Mouse (Mus musculus) C2C12 (cell line): ENCODE measurements around the gene Gm9913. TPM values are rescaled to one million over a fixed set of nuclear protein-coding genes. Genes with fewer than 3 reads are reported as not detected.

Experiments used
- H3K27me3 ChIP-seq: one replicate; pipeline ENCODE4 v1.6.1; 2011; ENCODE audit not compliant: control insufficient read depth, insufficient read depth, insufficient read length
- H3K36me3 ChIP-seq: one replicate; pipeline ENCODE4 v1.6.1; 2011; ENCODE audit not compliant: control insufficient read depth, insufficient read depth
- H3K4me3 ChIP-seq: one replicate; pipeline ENCODE4 v1.5.1; 2011; ENCODE audit warnings: mild to moderate bottlenecking, control low read depth; ENCODE audit not compliant: poor library complexity, insufficient read depth, severe bottlenecking
- H3K79me2 ChIP-seq: one replicate; pipeline ENCODE4 v1.6.1; 2011; ENCODE audit not compliant: control insufficient read depth, insufficient read depth
- H3K79me3 ChIP-seq: one replicate; pipeline ENCODE4 v1.6.1; 2011; ENCODE audit warnings: low read depth, control low read depth
- H3ac ChIP-seq: one replicate; pipeline ENCODE3; 2011; ENCODE audit warnings: low read depth; ENCODE audit not compliant: control insufficient read depth, insufficient read length
- CEBPB ChIP-seq: IDR thresholded peaks from one replicate; pipeline ENCODE4 v1.6.1; 2011; ENCODE audit warnings: low read depth, mild to moderate bottlenecking, control low read depth, moderate library complexity
- CTCF ChIP-seq: IDR thresholded peaks from one replicate; pipeline ENCODE4 v1.5.1; 2011; ENCODE audit not compliant: control insufficient read depth, insufficient read depth, insufficient read length
- FOSL1 ChIP-seq: IDR thresholded peaks from one replicate; pipeline ENCODE4 v1.8.0; 2011; ENCODE audit warnings: mild to moderate bottlenecking, low read length; ENCODE audit not compliant: poor library complexity, insufficient read depth, severe bottlenecking
- MAX ChIP-seq: IDR thresholded peaks from one replicate; pipeline ENCODE4 v1.6.1; 2011; ENCODE audit warnings: mild to moderate bottlenecking, control low read depth
- MYOD1 ChIP-seq: IDR thresholded peaks from one replicate; pipeline ENCODE4 v1.6.1; 2011; ENCODE audit warnings: low read depth; ENCODE audit not compliant: control insufficient read depth, insufficient read length
- MYOG ChIP-seq: IDR thresholded peaks from one replicate; pipeline ENCODE4 v1.6.1; 2011; ENCODE audit not compliant: control insufficient read depth, insufficient read length; ENCODE audit errors: extremely low read depth
- USF1 ChIP-seq: IDR thresholded peaks from one replicate; pipeline ENCODE4 v1.6.1; 2011; ENCODE audit warnings: low read depth, mild to moderate bottlenecking, control low read depth, moderate library complexity
- polyA plus RNA-seq: library from polyadenylated mRNA; unstranded; fragments of >200 nt; fragmentation: generic; extraction: Trizol; gene quantifications from one replicate; pipeline ENCODE4 v1.2.1, GENCODE M21; 2012; ENCODE audit warnings: missing spikeins

Gene Gm9913
- polyA plus RNA-seq, 1 experiment = 0.09 TPM

- H3K36me3 ChIP-seq = peaks cover 29% of the 10 kb centered on the region
- H3ac ChIP-seq = no peak overlapping the region
- H3K27me3 ChIP-seq = no peaks in the 10 kb centered on the region
- peaks cover 79% of the 10 kb centered on the region for H3K79me2 ChIP-seq
- peaks cover 42% of the 10 kb centered on the region for H3K79me3 ChIP-seq
- H3K4me3 ChIP-seq = no peak overlapping the region
- TF ChIP-seq FOSL1 = no peak
- TF ChIP-seq USF1 = no peak
- TF ChIP-seq MYOG = no peak
- TF ChIP-seq CTCF = no peak
- no peak for TF ChIP-seq MAX
- no peak for TF ChIP-seq MYOD1
- TF ChIP-seq CEBPB = no peak
Measured at GRCm38 (mm10) chr2:125481116-125481515, 23.8 kb upstream of the Gm9913 start.

GRCm38 (mm10) chr2:125481531-125482317, 23.2 kb upstream of the Gm9913 start:
- no peak overlapping the region for H3K4me3 ChIP-seq
- TF ChIP-seq MAX (no peak), FOSL1 (no peak), MYOG (no peak), MYOD1 (no peak), USF1 (no peak), CEBPB (no peak), CTCF (no peak)
- peaks cover 47% of the 10 kb centered on the region for H3K79me3 ChIP-seq
- H3K36me3 ChIP-seq = peaks cover 23% of the 10 kb centered on the region
- H3K79me2 ChIP-seq = peaks cover 85% of the 10 kb centered on the region
- H3K27me3 ChIP-seq = no peaks in the 10 kb centered on the region
- H3ac ChIP-seq = no peak overlapping the region

GRCm38 (mm10) chr2:125484164-125484563, 20.7 kb upstream of the Gm9913 start:
- TF ChIP-seq USF1 (no peak), CTCF (no peak), MYOD1 (peak; percentile 58)

GRCm38 (mm10) chr2:125484910-125485309, 20.0 kb upstream of the Gm9913 start:
- no peak overlapping the region for H3ac ChIP-seq
- peaks cover 65% of the 10 kb centered on the region for H3K79me3 ChIP-seq
- H3K36me3 ChIP-seq = no peaks in the 10 kb centered on the region
- H3K4me3 ChIP-seq = no peak overlapping the region
- H3K27me3 ChIP-seq = no peaks in the 10 kb centered on the region
- TF ChIP-seq USF1 = no peak
- no peak for TF ChIP-seq CTCF
- TF ChIP-seq CEBPB = no peak
- TF ChIP-seq FOSL1 = no peak
- no peak for TF ChIP-seq MYOG
- peak; percentile 34 for TF ChIP-seq MAX
- no peak for TF ChIP-seq MYOD1
- peaks cover 100% of the 10 kb centered on the region for H3K79me2 ChIP-seq

More at GRCm38 (mm10) chr2:125484164-125484563, 20.7 kb upstream of the Gm9913 start:
- Histone ChIP-seq H3K27me3 (no peaks in the 10 kb centered on the region), H3ac (no peak overlapping the region), H3K4me3 (no peak overlapping the region), H3K36me3 (peaks cover 2% of the 10 kb centered on the region), H3K79me2 (peaks cover 100% of the 10 kb centered on the region), H3K79me3 (peaks cover 62% of the 10 kb centered on the region)

- TF ChIP-seq CEBPB (no peak), USF1 (no peak), MAX (no peak), MYOG (no peak), MYOD1 (no peak), CTCF (no peak), FOSL1 (no peak)
- peaks cover 16% of the 10 kb centered on the region for H3K36me3 ChIP-seq
- H3K4me3 ChIP-seq = no peak overlapping the region
- peaks cover 66% of the 10 kb centered on the region for H3K79me3 ChIP-seq
- H3K79me2 ChIP-seq = peaks cover 100% of the 10 kb centered on the region
- H3ac ChIP-seq = no peak overlapping the region
- H3K27me3 ChIP-seq = no peaks in the 10 kb centered on the region
Measured at GRCm38 (mm10) chr2:125489979-125490378, 14.9 kb upstream of the Gm9913 start.

- Histone ChIP-seq H3K27me3 (no peaks in the 10 kb centered on the region), H3K4me3 (no peak overlapping the region), H3ac (no peak overlapping the region), H3K79me2 (peaks cover 95% of the 10 kb centered on the region), H3K79me3 (peaks cover 55% of the 10 kb centered on the region), H3K36me3 (peaks cover 29% of the 10 kb centered on the region)
- TF ChIP-seq CEBPB = no peak
- no peak for TF ChIP-seq CTCF
- no peak for TF ChIP-seq MAX
- no peak for TF ChIP-seq FOSL1
- TF ChIP-seq USF1 = no peak
- no peak for TF ChIP-seq MYOG
- no peak for TF ChIP-seq MYOD1
Measured at GRCm38 (mm10) chr2:125492050-125492900, 12.6 kb upstream of the Gm9913 start.
